In genomic region chr5:96629851-96630250, GRCm38 (mm10) we compare ENCODE assay signal across 14 mouse cellular contexts.
A peak's percentile ranks its signal among the peaks of the same experiment; 100 is the strongest.
DNase-seq lines count a peak whose midpoint lies in the region; ATAC-seq and TF ChIP-seq lines count a peak whose summit lies in the region.
"Had no signal": no experiment of that assay in that cellular context is flagged by ENCODE, and none has a peak within 500 bp of the region (broad histone marks: within the 10 kb centered on the region; RNA-seq: fewer than 3 reads in every experiment).

No protein-coding gene starts in this region.

- no peak overlapping the region for H3K9ac ChIP-seq in forebrain, embryonic 11.5 days (ENCODE audit: low read length)
- H3K9ac ChIP-seq in lung, embryonic 14.5 days = no peak overlapping the region
- H3K9ac ChIP-seq in midbrain, postnatal 0 days (replicated peaks; ENCODE audit: low read length, poor library complexity, severe bottlenecking) = no peak overlapping the region
- H3K9ac ChIP-seq: limb, embryonic 12.5 days; liver, postnatal 0 days had no signal

- no peak overlapping the region for H3K4me3 ChIP-seq in forebrain, embryonic 11.5 days (ENCODE audit: low read depth, low read length)
- no peak overlapping the region for H3K4me3 ChIP-seq in forebrain, embryonic 10.5 days
- H3K4me3 ChIP-seq in lung, embryonic 14.5 days (ENCODE audit: low read depth, low read length) = no peak overlapping the region
- H3K4me3 ChIP-seq in midbrain, postnatal 0 days (ENCODE audit: low read depth, low read length) = no peak overlapping the region
- H3K4me3 ChIP-seq: limb, embryonic 12.5 days had no signal

- no peaks in the 10 kb centered on the region for H3K36me3 ChIP-seq in forebrain, embryonic 11.5 days (ENCODE audit: control insufficient read depth, insufficient read depth, low read length)
- H3K36me3 ChIP-seq in forebrain, embryonic 10.5 days (replicated peaks) = no peaks in the 10 kb centered on the region
- no peaks in the 10 kb centered on the region for H3K36me3 ChIP-seq in lung, embryonic 14.5 days (ENCODE audit: insufficient read depth)
- H3K36me3 ChIP-seq in midbrain, postnatal 0 days (ENCODE audit: insufficient read depth, low read length) = no peaks in the 10 kb centered on the region
- H3K36me3 ChIP-seq: limb, embryonic 12.5 days had no signal

- intact Hi-C loops in heart, postnatal 10 days (cut with DNase I) = no loop called here

- TF ChIP-seq CTCF in lung, embryonic 14.5 days (IDR thresholded peaks at IDR 0.05; ENCODE audit: low read depth) = no peak
- TF ChIP-seq CTCF in midbrain, postnatal 0 days (IDR thresholded peaks at IDR 0.05) = no peak

- no peaks in the 10 kb centered on the region for H3K4me1 ChIP-seq in forebrain, embryonic 11.5 days (replicated peaks; ENCODE audit: control insufficient read depth, insufficient read depth, low read length)
- H3K4me1 ChIP-seq in forebrain, embryonic 10.5 days = no peaks in the 10 kb centered on the region
- no peaks in the 10 kb centered on the region for H3K4me1 ChIP-seq in lung, embryonic 14.5 days (ENCODE audit: insufficient read depth)
- H3K4me1 ChIP-seq in midbrain, postnatal 0 days (ENCODE audit: insufficient read depth, low read length) = no peaks in the 10 kb centered on the region
- H3K4me1 ChIP-seq: limb, embryonic 12.5 days had no signal

- no peak overlapping the region for H3K4me2 ChIP-seq in forebrain, embryonic 11.5 days (ENCODE audit: low read depth, low read length, severe bottlenecking)
- H3K4me2 ChIP-seq in lung, embryonic 14.5 days = no peak overlapping the region
- H3K4me2 ChIP-seq in midbrain, postnatal 0 days (ENCODE audit: low read depth, low read length, poor library complexity, severe bottlenecking) = no peak overlapping the region
- H3K4me2 ChIP-seq: limb, embryonic 12.5 days had no signal

- DNase-seq in forebrain, embryonic 11.5 days (ENCODE audit: low spot score) = no peak
- DNase-seq in forebrain, embryonic 10.5 days (ENCODE audit: extremely low spot score, low spot score) = no peak
- no peak for DNase-seq in lung, embryonic 14.5 days
- DNase-seq in lung, postnatal 14 days = no peak
- peak; percentile 3 to 10 for DNase-seq in heart, postnatal 10 days
- DNase-seq in midbrain, postnatal 0 days (ENCODE audit: low spot score) = peak; percentile 34
- no peak for DNase-seq in layer of hippocampus, adult 9-11 months
- no peak for DNase-seq in spleen, postnatal 14 days (ENCODE audit: low spot score in 2 of 2)
- DNase-seq: adrenal gland, postnatal 10 days; gastrocnemius, postnatal 10 days; liver, postnatal 0 days; right cerebral cortex, adult 18-20 months; thymus, adult 2 months had no signal

- peak; percentile 65 for ATAC-seq in forebrain, embryonic 11.5 days (replicated peaks; ENCODE audit: low FRiP score)
- ATAC-seq in lung, embryonic 14.5 days (ENCODE audit: insufficient read depth) = 0 out of 2 replicates have a peak, but pooled peaks have one; percentile 54
- peak; percentile 74 for ATAC-seq in midbrain, postnatal 0 days (ENCODE audit: low FRiP score)
- ATAC-seq: liver, postnatal 0 days had no signal

- WGBS in forebrain, embryonic 11.5 days = 81% methylated on average over 8 of the region's 8 CpGs
- 91% methylated on average over 8 of the region's 8 CpGs for WGBS in forebrain, embryonic 10.5 days
- 53% methylated on average over 8 of the region's 8 CpGs for WGBS in lung, embryonic 14.5 days
- 61% methylated on average over 8 of the region's 8 CpGs for WGBS in midbrain, postnatal 0 days

- no peak overlapping the region for H3K27ac ChIP-seq in forebrain, embryonic 11.5 days (ENCODE audit: low read depth, low read length)
- no peak overlapping the region for H3K27ac ChIP-seq in forebrain, embryonic 10.5 days
- no peak overlapping the region for H3K27ac ChIP-seq in lung, embryonic 14.5 days (ENCODE audit: low read depth)
- no peak overlapping the region for H3K27ac ChIP-seq in midbrain, postnatal 0 days (ENCODE audit: low read depth, low read length)
- H3K27ac ChIP-seq: limb, embryonic 12.5 days had no signal

- no peaks in the 10 kb centered on the region for H3K27me3 ChIP-seq in forebrain, embryonic 11.5 days (ENCODE audit: control insufficient read depth, insufficient read depth, low read length)
- H3K27me3 ChIP-seq in forebrain, embryonic 10.5 days (ENCODE audit: poor library complexity, severe bottlenecking) = no peaks in the 10 kb centered on the region
- no peaks in the 10 kb centered on the region for H3K27me3 ChIP-seq in lung, embryonic 14.5 days (ENCODE audit: insufficient read depth, low read length)
- H3K27me3 ChIP-seq in midbrain, postnatal 0 days (ENCODE audit: insufficient read depth, low read length) = no peaks in the 10 kb centered on the region
- H3K27me3 ChIP-seq: limb, embryonic 12.5 days had no signal

- no peaks in the 10 kb centered on the region for H3K9me3 ChIP-seq in forebrain, embryonic 11.5 days (ENCODE audit: control insufficient read depth, low read length)
- H3K9me3 ChIP-seq in forebrain, embryonic 10.5 days = no peaks in the 10 kb centered on the region
- no peaks in the 10 kb centered on the region for H3K9me3 ChIP-seq in lung, embryonic 14.5 days (ENCODE audit: low read depth, low read length)
- H3K9me3 ChIP-seq in midbrain, postnatal 0 days (ENCODE audit: low read length) = no peaks in the 10 kb centered on the region
- H3K9me3 ChIP-seq: limb, embryonic 12.5 days had no signal

Comparison
In these comparisons a context has a peak if more than half of its experiments do, and no peak if none do; other contexts are left out.
1. DNase-seq: peak in heart, postnatal 10 days (2 of 2) and midbrain, postnatal 0 days (single experiment); none in forebrain, embryonic 11.5 days (single experiment), forebrain, embryonic 10.5 days (single experiment), lung, embryonic 14.5 days (single experiment), lung, postnatal 14 days (single experiment), layer of hippocampus, adult 9-11 months (single experiment) and spleen, postnatal 14 days (0 of 2).
2. Peak in every context shown above with its lines, with median percentiles within 50 percentile points of each other: ATAC-seq.